Mouse (Mus musculus): ENCODE results near the gene Fam222a. TPM values are rescaled to one million over a fixed set of nuclear protein-coding genes. Genes with fewer than 3 reads are reported as not detected.
A peak's percentile ranks its signal among the peaks of the same experiment; 100 is the strongest.

Gene Fam222a
- total RNA-seq, 2 experiments from 2014 or later, result 2.6 to 3.3 TPM

DNA sequence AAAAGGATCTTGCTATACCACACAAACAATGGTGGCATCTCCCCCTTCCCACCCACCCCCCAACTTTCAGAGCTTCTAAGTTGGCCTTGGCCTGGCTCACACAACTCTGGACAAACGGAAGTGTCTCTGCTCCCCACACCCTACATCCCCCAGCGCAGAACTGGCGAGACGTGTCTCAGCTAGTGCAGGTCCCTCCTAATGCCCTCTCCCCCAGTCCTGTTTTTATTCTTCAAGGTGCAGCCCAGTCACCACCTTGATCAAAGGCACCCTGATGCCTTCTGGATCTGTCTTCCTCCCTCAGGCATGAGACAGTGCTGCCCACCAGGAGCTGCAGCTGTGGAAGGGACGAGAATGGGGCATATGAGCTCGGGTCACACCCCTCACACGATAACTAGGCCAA, 88.5 kb downstream of the Fam222a start:
- DNase-seq, result no peak

DNA sequence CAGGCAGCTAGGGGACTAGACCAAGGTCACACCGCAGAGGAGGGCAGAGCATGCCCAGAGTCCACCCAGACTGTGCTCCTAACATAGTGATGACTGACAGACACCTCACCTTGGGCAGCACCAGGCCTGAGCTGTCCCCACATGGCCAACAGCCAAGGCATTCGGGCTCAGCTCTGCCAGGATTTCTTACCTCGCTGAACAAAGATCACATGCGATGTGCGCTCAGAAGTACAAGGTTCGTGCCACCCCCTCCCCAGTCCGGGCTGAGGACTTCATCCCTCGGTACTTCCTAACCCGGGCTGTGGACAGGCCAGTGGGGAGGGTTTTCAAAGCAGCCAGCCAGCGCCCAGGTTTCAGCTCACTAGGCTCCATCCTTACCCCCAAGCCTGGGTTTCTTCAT, 89.6 kb downstream of the Fam222a start:
- DNase-seq, result peak in 1 of 2 experiments; percentile 35

DNA sequence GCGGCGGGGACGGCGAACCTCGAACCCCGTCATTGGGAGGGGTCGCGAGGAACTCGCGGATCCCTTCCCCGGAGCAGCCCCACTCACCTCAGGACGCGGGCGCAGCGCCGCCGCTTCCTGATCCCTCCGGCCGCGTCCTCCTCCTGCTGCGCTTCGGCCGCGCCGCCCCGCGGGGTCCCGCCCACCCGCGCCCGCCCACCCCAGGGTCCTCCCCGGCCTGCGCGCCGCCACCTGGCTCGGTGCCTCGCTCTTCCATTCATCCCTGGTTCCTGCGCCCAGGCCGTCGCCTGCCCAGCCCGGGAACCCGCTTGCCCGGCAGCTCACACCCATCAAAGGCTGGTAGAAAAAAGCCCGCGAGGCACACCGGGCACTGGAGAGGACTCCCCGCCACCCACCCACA, 90.4 kb downstream of the Fam222a start, which contains the start of gene Trpv4:
Gene Trpv4, minus strand, starts transcription at position 167 of the 400 bp plus-strand sequence.
- DNase-seq, result peak; percentile 42 to 43

GRCm38 (mm10) chr5:114661029-114661428, 93.2 kb downstream of the Fam222a start:
- no peak for DNase-seq

Other genes starting within 250 kb of the Fam222a start
- 10 to 100 TPM; 49.1 to 51.0 TPM for gene Kctd10, start 187.5 kb upstream of the Fam222a start, total RNA-seq (2021)
- 10 to 100 TPM; 98.2 to 98.3 TPM for gene Ube3b, start 187.4 kb upstream of the Fam222a start, total RNA-seq (2021)
- 10 to 100 TPM; 22.3 to 26.3 TPM for gene Mmab, start 124.0 kb upstream of the Fam222a start, total RNA-seq (2021)
- gene Mvk, start 123.7 kb upstream of the Fam222a start, total RNA-seq (2021), result 1 to 10 TPM; 9.2 TPM
- 1 to 10 TPM; 5.0 to 6.4 TPM for gene Trpv4, start 90.4 kb downstream of the Fam222a start, total RNA-seq (2021)
- gene Gltp, start 123.0 kb downstream of the Fam222a start, total RNA-seq (2021), result 10 to 100 TPM; 16.9 to 20.0 TPM
- 1 to 10 TPM; 4.1 to 4.6 TPM for gene Tchp, start 139.7 kb downstream of the Fam222a start, total RNA-seq (2021)
- gene Ankrd13a, start 206.7 kb downstream of the Fam222a start, total RNA-seq (2021), result 10 to 100 TPM; 30.6 to 35.8 TPM
- gene Git2, start 207.5 kb downstream of the Fam222a start, total RNA-seq (2021), result 10 to 100 TPM; 20.7 to 26.7 TPM

Measured in heart, adult 18-20 months (tissue).